Comparison of ENCODE assay signal across 14 mouse cellular contexts in the genomic region with DNA sequence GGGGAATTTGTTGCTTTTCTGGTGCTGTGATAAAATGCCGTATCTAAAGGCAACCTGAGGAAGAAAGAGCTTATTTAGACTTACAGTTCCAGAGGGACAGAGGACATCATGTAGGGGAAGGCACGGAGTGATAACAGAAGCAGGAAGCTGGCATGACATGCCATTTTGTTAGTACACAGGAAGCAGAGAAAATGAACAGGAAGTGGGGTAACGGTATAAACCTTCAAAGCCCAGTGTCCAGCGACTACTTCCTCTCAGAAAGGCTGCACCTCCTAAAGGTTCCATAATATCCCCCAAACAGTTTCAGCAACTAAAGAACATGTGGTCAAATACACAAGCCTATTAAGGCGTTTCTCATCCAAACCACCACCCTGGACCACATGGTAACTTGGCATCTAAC. TPM values are rescaled to one million over a fixed set of nuclear protein-coding genes. Genes with fewer than 3 reads are reported as not detected.
A peak's percentile ranks its signal among the peaks of the same experiment; 100 is the strongest.
DNase-seq lines count a peak whose midpoint lies in the region; ATAC-seq and TF ChIP-seq lines count a peak whose summit lies in the region.
"Had no signal": no experiment of that assay in that cellular context is flagged by ENCODE, and none has a peak within 500 bp of the region (broad histone marks: within the 10 kb centered on the region; RNA-seq: fewer than 3 reads in every experiment).

No protein-coding gene starts in this region.

- H3K27ac ChIP-seq in kidney, postnatal 0 days = peak overlapping the region; percentile 13; the same call in 1 of the 2 replicates
- 0 out of 2 replicates have a peak overlapping the region, but pooled peaks have one; percentile 5 for H3K27ac ChIP-seq in liver, embryonic 16.5 days (ENCODE audit: low read length)
- H3K27ac ChIP-seq: embryonic facial prominence, embryonic 13.5 days; forebrain, embryonic 15.5 days; left cerebral cortex, adult 2 months; lung, embryonic 15.5 days; stomach, embryonic 15.5 days had no signal

- no peak for ATAC-seq in kidney, postnatal 0 days (replicated peaks; ENCODE audit: low FRiP score, low read depth)
- ATAC-seq in liver, embryonic 16.5 days (ENCODE audit: low read depth) = no peak
- ATAC-seq: forebrain, embryonic 15.5 days had no signal

- H3K4me1 ChIP-seq in kidney, postnatal 0 days (replicated peaks; ENCODE audit: insufficient read depth, low read length) = peaks cover 12% of the 10 kb centered on the region
- H3K4me1 ChIP-seq in liver, embryonic 16.5 days (ENCODE audit: control insufficient read depth, low read depth, low read length) = no peaks in the 10 kb centered on the region

- no peak for TF ChIP-seq CTCF in kidney, postnatal 0 days (IDR thresholded peaks at IDR 0.05; ENCODE audit: low read depth)

- DNase-seq in kidney, postnatal 0 days (ENCODE audit: low spot score) = no peak
- DNase-seq in kidney, postnatal 4 days = no peak
- DNase-seq in CD4-positive helper T cell, adult 2 months (ENCODE audit: low read depth, low spot score) = peak; percentile 28
- DNase-seq in T-cell, adult 2 months (ENCODE audit: low spot score) = peak; percentile 44
- DNase-seq in embryo, embryonic 10.5 days (ENCODE audit: low spot score) = no peak
- no peak for DNase-seq in spleen, adult 12 weeks (ENCODE audit: low spot score)
- DNase-seq: adrenal gland, postnatal 14 days; cerebellum, adult 8-10 months had no signal

- H3K4me2 ChIP-seq in kidney, postnatal 0 days (ENCODE audit: low read length) = no peak overlapping the region
- H3K4me2 ChIP-seq in liver, embryonic 16.5 days (ENCODE audit: low read depth, low read length) = no peak overlapping the region
- H3K4me2 ChIP-seq: embryonic facial prominence, embryonic 13.5 days; forebrain, embryonic 15.5 days; lung, embryonic 15.5 days; stomach, embryonic 15.5 days had no signal

- no peak overlapping the region for H3K9ac ChIP-seq in kidney, postnatal 0 days (ENCODE audit: low read depth, low read length)
- no peak overlapping the region for H3K9ac ChIP-seq in liver, embryonic 16.5 days (ENCODE audit: low read depth, low read length)
- H3K9ac ChIP-seq: embryonic facial prominence, embryonic 13.5 days; forebrain, embryonic 15.5 days; lung, embryonic 15.5 days; stomach, embryonic 15.5 days had no signal

- H3K36me3 ChIP-seq in kidney, postnatal 0 days (ENCODE audit: insufficient read depth, low read length) = no peaks in the 10 kb centered on the region
- no peaks in the 10 kb centered on the region for H3K36me3 ChIP-seq in liver, embryonic 16.5 days (ENCODE audit: control insufficient read depth, insufficient read depth)
- H3K36me3 ChIP-seq: embryonic facial prominence, embryonic 13.5 days; forebrain, embryonic 15.5 days; lung, embryonic 15.5 days; stomach, embryonic 15.5 days had no signal

- no peaks in the 10 kb centered on the region for H3K9me3 ChIP-seq in kidney, postnatal 0 days (replicated peaks; ENCODE audit: low read length)
- no peaks in the 10 kb centered on the region for H3K9me3 ChIP-seq in liver, embryonic 16.5 days (replicated peaks; ENCODE audit: control insufficient read depth, low read length)
- H3K9me3 ChIP-seq: embryonic facial prominence, embryonic 13.5 days; forebrain, embryonic 15.5 days; lung, embryonic 15.5 days; stomach, embryonic 15.5 days had no signal

- 66% methylated on average over 5 of the region's 5 CpGs for WGBS in kidney, postnatal 0 days
- 35% methylated on average over 5 of the region's 5 CpGs for WGBS in liver, embryonic 16.5 days (ENCODE audit: insufficient replicate concordance)

- no peaks in the 10 kb centered on the region for H3K27me3 ChIP-seq in kidney, postnatal 0 days (ENCODE audit: insufficient read depth, low read length)
- no peaks in the 10 kb centered on the region for H3K27me3 ChIP-seq in liver, embryonic 16.5 days (ENCODE audit: control insufficient read depth, insufficient read depth, low read depth, low read length)
- H3K27me3 ChIP-seq: embryonic facial prominence, embryonic 13.5 days; forebrain, embryonic 15.5 days; lung, embryonic 15.5 days; stomach, embryonic 15.5 days had no signal

- no peak overlapping the region for H3K4me3 ChIP-seq in kidney, postnatal 0 days (replicated peaks; ENCODE audit: low read depth, low read length)
- no peak overlapping the region for H3K4me3 ChIP-seq in liver, embryonic 16.5 days (ENCODE audit: low read depth, low read length)
- H3K4me3 ChIP-seq: embryonic facial prominence, embryonic 13.5 days; forebrain, embryonic 15.5 days; left cerebral cortex, adult 2 months; lung, embryonic 15.5 days; stomach, embryonic 15.5 days had no signal

RNA-seq across cellular contexts. Expression of a gene that starts 10.2 kb away (rescaled TPM):
- polyA plus RNA-seq in kidney, postnatal 0 days (2015; fragmentation: Nextera tagmentation; extraction: Ambion mirVana) = 5.0 and 6.1 TPM in 2 replicates
- 0.48 and 0.93 TPM in 2 replicates for polyA plus RNA-seq in liver, embryonic 16.5 days (2015; fragmentation: Nextera tagmentation; extraction: Ambion mirVana)

Comparison
In these comparisons a context has a peak if more than half of its experiments do, and no peak if none do; other contexts are left out.
1. DNase-seq: peak in CD4-positive helper T cell, adult 2 months (single experiment) and T-cell, adult 2 months (single experiment); none in kidney, postnatal 0 days (single experiment), kidney, postnatal 4 days (0 of 2), embryo, embryonic 10.5 days (single experiment) and spleen, adult 12 weeks (single experiment).